Comparison of ENCODE assay signal across 8 mouse cellular contexts in genomic region chr13:42709148-42709547, GRCm38 (mm10). TPM values are rescaled to one million over a fixed set of nuclear protein-coding genes. Genes with fewer than 3 reads are reported as not detected.
DNase-seq lines count a peak whose midpoint lies in the region; ATAC-seq and TF ChIP-seq lines count a peak whose summit lies in the region.

No protein-coding gene starts in this region.

- no peak for TF ChIP-seq EP300 in heart, adult 2 months (IDR thresholded peaks at IDR 0.05; ENCODE audit: insufficient read depth, low read depth, low read length)

- H3K9me3 ChIP-seq in forebrain, embryonic 14.5 days (replicated peaks; ENCODE audit: control insufficient read depth, low read length): no peaks in the 10 kb centered on the region
- no peaks in the 10 kb centered on the region for H3K9me3 ChIP-seq in neural tube, embryonic 11.5 days (ENCODE audit: control insufficient read depth, low read length)

- H3K27ac ChIP-seq in forebrain, embryonic 14.5 days (ENCODE audit: low read depth, low read length): peak overlapping the region; percentile 70; the same call in 1 of the 2 replicates
- H3K27ac ChIP-seq in neural tube, embryonic 11.5 days (ENCODE audit: low read depth, low read length): no peak overlapping the region
- no peak overlapping the region for H3K27ac ChIP-seq in heart, adult 2 months

- H3K4me1 ChIP-seq in forebrain, embryonic 14.5 days (ENCODE audit: control insufficient read depth, insufficient read depth, low read length): peaks cover 14% of the 10 kb centered on the region
- no peaks in the 10 kb centered on the region for H3K4me1 ChIP-seq in neural tube, embryonic 11.5 days (ENCODE audit: control insufficient read depth, insufficient read depth, low read length)
- no peaks in the 10 kb centered on the region for H3K4me1 ChIP-seq in heart, adult 2 months (ENCODE audit: control insufficient read depth, insufficient read depth, low read length)

- no peak for TF ChIP-seq POLR2A in heart, adult 2 months (IDR thresholded peaks at IDR 0.05; ENCODE audit: insufficient read depth, low read depth, low read length)

- intact Hi-C loops in heart, adult 2 months (cut with DNase I): no loop called here

- ATAC-seq in forebrain, embryonic 14.5 days: peak; percentile 65
- ATAC-seq in neural tube, embryonic 11.5 days (ENCODE audit: insufficient read depth, low FRiP score, low TSS enrichment): peak; percentile 60

- peak; percentile 12 to 24 for DNase-seq in kidney, postnatal 4 days
- no peak for DNase-seq in kidney, postnatal 10 days
- DNase-seq in cerebellum, adult 8-10 months: peak; percentile 46
- peak; percentile 53 for DNase-seq in forebrain, embryonic 14.5 days (ENCODE audit: low spot score)
- DNase-seq in neural tube, embryonic 11.5 days (ENCODE audit: low spot score): peak; percentile 44
- no peak for DNase-seq in left cerebral cortex, adult 9 months (ENCODE audit: low spot score in 2 of 2)
- DNase-seq in layer of hippocampus, adult 9-10 months (ENCODE audit: low spot score): no peak
- no peak for DNase-seq in heart, adult 2 months

- H3K4me2 ChIP-seq in forebrain, embryonic 14.5 days (ENCODE audit: low read length): peak overlapping the region; percentile 55
- peak overlapping the region; percentile 82 for H3K4me2 ChIP-seq in neural tube, embryonic 11.5 days (ENCODE audit: low read depth)

- WGBS in forebrain, embryonic 14.5 days: 3% methylated on average over 11 of the region's 11 CpGs
- 12% methylated on average over 11 of the region's 11 CpGs for WGBS in neural tube, embryonic 11.5 days
- WGBS in heart, adult 2 months: 9% methylated on average over 11 of the region's 11 CpGs

- H3K4me3 ChIP-seq in forebrain, embryonic 14.5 days (ENCODE audit: low read depth, low read length): peak overlapping the region; percentile 45
- H3K4me3 ChIP-seq in neural tube, embryonic 11.5 days (ENCODE audit: low read depth, low read length): peak overlapping the region; percentile 62
- H3K4me3 ChIP-seq in heart, adult 2 months: no peak overlapping the region

- no peaks in the 10 kb centered on the region for H3K79me2 ChIP-seq in heart, adult 2 months (replicated peaks; ENCODE audit: control insufficient read depth, insufficient read depth, low read length)

- no peak for TF ChIP-seq CTCF in heart, adult 2 months (IDR thresholded peaks at IDR 0.05)

- no peaks in the 10 kb centered on the region for H3K36me3 ChIP-seq in forebrain, embryonic 14.5 days (ENCODE audit: control insufficient read depth, insufficient read depth, low read length)
- H3K36me3 ChIP-seq in neural tube, embryonic 11.5 days (ENCODE audit: control insufficient read depth, insufficient read depth, low read length): no peaks in the 10 kb centered on the region
- H3K36me3 ChIP-seq in heart, adult 2 months (ENCODE audit: control insufficient read depth, insufficient read depth, low read length): no peaks in the 10 kb centered on the region

- H3K27me3 ChIP-seq in forebrain, embryonic 14.5 days (replicated peaks; ENCODE audit: control insufficient read depth, insufficient read depth, low read length): no peaks in the 10 kb centered on the region
- H3K27me3 ChIP-seq in neural tube, embryonic 11.5 days (ENCODE audit: control insufficient read depth, insufficient read depth, low read length): no peaks in the 10 kb centered on the region
- peaks cover 8% of the 10 kb centered on the region for H3K27me3 ChIP-seq in heart, adult 2 months (ENCODE audit: control insufficient read depth, insufficient read depth, low read length)

- peak overlapping the region; percentile 75 for H3K9ac ChIP-seq in forebrain, embryonic 14.5 days (ENCODE audit: low read length)
- H3K9ac ChIP-seq in neural tube, embryonic 11.5 days (ENCODE audit: low read length): peak overlapping the region; percentile 57
- H3K9ac ChIP-seq in heart, adult 2 months (ENCODE audit: low read depth, low read length): no peak overlapping the region

RNA-seq across cellular contexts. Expression of gene Phactr1, which starts 28.7 kb away (rescaled TPM):
- polyA plus RNA-seq in forebrain, embryonic 14.5 days (2014; fragmentation: Nextera tagmentation; extraction: Ambion mirVana): 47.3 and 56.1 TPM in 2 replicates
- 30.7 and 41.1 TPM in 2 replicates for polyA plus RNA-seq in neural tube, embryonic 11.5 days (2014; fragmentation: Nextera tagmentation; extraction: Ambion mirVana)
- total RNA-seq in heart, adult 2 months (2021): 1 to 10 TPM; 4.6 to 5.5 TPM
- 3.0 and 4.4 TPM in 2 replicates for polyA plus RNA-seq in heart, adult 2 months (2012; rRNA removed)

Comparison
In these comparisons a context has a peak if more than half of its experiments do, and no peak if none do; other contexts are left out.
1. DNase-seq: peak in kidney, postnatal 4 days (2 of 2), cerebellum, adult 8-10 months (single experiment), forebrain, embryonic 14.5 days (single experiment) and neural tube, embryonic 11.5 days (single experiment); none in kidney, postnatal 10 days (single experiment), left cerebral cortex, adult 9 months (0 of 2), layer of hippocampus, adult 9-10 months (single experiment) and heart, adult 2 months (0 of 2).